In the genomic region with DNA sequence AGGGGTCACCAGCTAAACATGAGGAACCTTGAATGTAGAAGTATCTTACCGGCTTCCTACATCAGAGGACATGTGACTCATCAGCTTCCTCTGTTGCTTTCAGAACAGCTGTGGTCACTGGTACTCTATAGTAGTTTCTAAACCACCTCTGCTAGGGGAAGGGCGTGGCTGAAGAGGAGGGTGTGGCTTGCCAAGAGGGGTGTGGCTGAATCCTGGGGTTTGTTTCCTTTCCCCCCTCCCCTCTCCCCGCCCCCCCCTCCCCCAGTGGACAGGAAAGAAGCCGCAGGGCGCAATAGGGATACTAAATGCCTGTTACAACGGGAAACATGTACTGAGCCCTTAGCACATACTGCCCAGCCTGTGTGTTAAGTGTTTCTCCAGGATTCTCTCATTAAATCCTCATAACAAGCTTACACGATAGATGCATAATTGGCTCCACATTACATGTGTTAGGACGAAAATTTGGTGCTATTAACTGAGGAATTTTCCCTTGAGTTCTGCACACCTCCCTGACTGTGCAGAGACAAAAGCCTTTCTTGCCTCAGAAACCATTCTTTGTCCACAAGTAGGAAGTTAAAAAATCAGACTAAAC, we compare ENCODE assay signal across 8 mouse cellular contexts.
DNase-seq lines count a peak whose midpoint lies in the region; ATAC-seq and TF ChIP-seq lines count a peak whose summit lies in the region.

No protein-coding gene starts in this region.

- no peaks in the 10 kb centered on the region for H3K36me3 ChIP-seq in forebrain, postnatal 0 days (ENCODE audit: insufficient read depth)
- no peaks in the 10 kb centered on the region for H3K36me3 ChIP-seq in intestine, embryonic 16.5 days (ENCODE audit: control insufficient read depth, insufficient read depth, low read length)

- 6% methylated on average over 8 of the region's 8 CpGs for WGBS in forebrain, postnatal 0 days
- 12% methylated on average over 7 of the region's 8 CpGs for WGBS in intestine, embryonic 16.5 days

- no peak overlapping the region for H3K4me2 ChIP-seq in forebrain, postnatal 0 days (ENCODE audit: low read depth)
- no peak overlapping the region for H3K4me2 ChIP-seq in intestine, embryonic 16.5 days (ENCODE audit: low read depth, low read length)

- DNase-seq in kidney, adult 9 months: peak; percentile 4
- no peak for DNase-seq in kidney, adult 11 months
- no peak for DNase-seq in forebrain, postnatal 0 days
- DNase-seq in lung, postnatal 36 days: peak; percentile 70
- DNase-seq in spleen, postnatal 4 days (ENCODE audit: low spot score in 2 of 2): peak; percentile 50 to 61
- no peak for DNase-seq in cerebellum, postnatal 4 days (ENCODE audit: low spot score in 2 of 2)
- no peak for DNase-seq in layer of hippocampus, adult 18-20 months (ENCODE audit: low spot score in 2 of 2)

- H3K9me3 ChIP-seq in forebrain, postnatal 0 days (ENCODE audit: low read length): no peaks in the 10 kb centered on the region
- H3K9me3 ChIP-seq in intestine, embryonic 16.5 days (ENCODE audit: control insufficient read depth, low read length): no peaks in the 10 kb centered on the region

- ATAC-seq in forebrain, postnatal 0 days: peak; percentile 63
- ATAC-seq in intestine, embryonic 16.5 days: peak; percentile 72

- no peak overlapping the region for H3K9ac ChIP-seq in forebrain, postnatal 0 days
- no peak overlapping the region for H3K9ac ChIP-seq in intestine, embryonic 16.5 days (ENCODE audit: low read depth, low read length)

- H3K4me3 ChIP-seq in forebrain, postnatal 0 days (ENCODE audit: low read depth, low read length): no peak overlapping the region
- H3K4me3 ChIP-seq in intestine, embryonic 16.5 days (ENCODE audit: low read length): no peak overlapping the region

- TF ChIP-seq CTCF in forebrain, postnatal 0 days (IDR thresholded peaks at IDR 0.05; ENCODE audit: low read depth): no peak

- peak overlapping the region; percentile 59 for H3K27ac ChIP-seq in forebrain, postnatal 0 days (ENCODE audit: low read depth, low read length)
- no peak overlapping the region for H3K27ac ChIP-seq in intestine, embryonic 16.5 days (ENCODE audit: low read length)

- no peaks in the 10 kb centered on the region for H3K27me3 ChIP-seq in forebrain, postnatal 0 days (ENCODE audit: insufficient read depth, low read length)
- H3K27me3 ChIP-seq in intestine, embryonic 16.5 days (replicated peaks; ENCODE audit: control insufficient read depth, insufficient read depth, low read length): no peaks in the 10 kb centered on the region

- H3K4me1 ChIP-seq in forebrain, postnatal 0 days (ENCODE audit: insufficient read depth): peaks cover 10% of the 10 kb centered on the region; the same call in 1 of the 2 replicates
- 0 out of 2 replicates have a peak, but pooled peaks cover 4% of the 10 kb centered on the region for H3K4me1 ChIP-seq in intestine, embryonic 16.5 days (ENCODE audit: control insufficient read depth, insufficient read depth, low read length)

Comparison
In these comparisons a context has a peak if more than half of its experiments do, and no peak if none do; other contexts are left out.
1. DNase-seq: peak in kidney, adult 9 months (single experiment), lung, postnatal 36 days (single experiment) and spleen, postnatal 4 days (2 of 2); none in kidney, adult 11 months (single experiment), forebrain, postnatal 0 days (single experiment), cerebellum, postnatal 4 days (0 of 2) and layer of hippocampus, adult 18-20 months (0 of 2).